Mouse (Mus musculus): Measurements from ENCODE around the gene AI661453. TPM values are rescaled to one million over a fixed set of nuclear protein-coding genes. Genes with fewer than 3 reads are reported as not detected.
A peak's percentile ranks its signal among the peaks of the same experiment; 100 is the strongest.

The AI661453 gene
- polyA plus RNA-seq, 1 experiment from 2014 or later, result 2.8 TPM

DNA sequence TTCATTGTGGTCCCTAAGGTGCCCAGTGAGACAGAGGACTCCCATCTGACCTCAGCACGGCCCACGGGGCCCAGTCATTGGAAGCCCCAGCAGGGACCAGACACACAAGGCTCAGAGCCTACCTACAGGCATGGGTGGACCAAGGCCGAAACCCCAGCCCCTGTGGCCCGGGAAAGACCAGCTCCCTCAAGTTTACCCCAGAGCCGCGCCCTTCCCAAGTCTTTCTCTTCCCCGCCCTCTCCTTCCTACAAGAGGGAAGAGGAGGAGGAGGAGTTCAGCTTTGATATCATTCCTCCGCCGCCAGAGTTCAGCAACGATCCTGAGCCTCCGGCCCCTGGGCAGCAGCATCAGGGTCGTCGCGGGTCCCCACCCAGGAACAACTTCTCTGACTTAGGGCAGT lies 31.6 kb downstream of the AI661453 start:
- no peak overlapping the region for H3K4me3 ChIP-seq (ENCODE audit: low read depth, low read length)
- H3K4me1 ChIP-seq (ENCODE audit: insufficient read depth, low read depth, low read length), result no peaks in the 10 kb centered on the region; the same call in 1 of the 2 replicates
- no peak overlapping the region for H3K27ac ChIP-seq (ENCODE audit: low read length)
- no peaks in the 10 kb centered on the region for H3K9me3 ChIP-seq (ENCODE audit: low read length)
- 0 out of 2 replicates have a peak overlapping the region, but pooled peaks have one; percentile 1 for H3K4me2 ChIP-seq (replicated peaks; ENCODE audit: low read depth, low read length)
- ATAC-seq, result no peak
- no peak overlapping the region for H3K9ac ChIP-seq (replicated peaks; ENCODE audit: low read depth)
- WGBS, result 36% methylated on average over 13 of the region's 14 CpGs
- no peak for DNase-seq (ENCODE audit: low spot score)
- TF ChIP-seq CTCF (IDR thresholded peaks at IDR 0.05) (no peak), EP300 (IDR thresholded peaks at IDR 0.05) (no peak)
- H3K36me3 ChIP-seq (ENCODE audit: insufficient read depth, low read length), result no peaks in the 10 kb centered on the region
- H3K27me3 ChIP-seq (replicated peaks; ENCODE audit: insufficient read depth, low read length), result no peaks in the 10 kb centered on the region

- TF ChIP-seq CTCF (IDR thresholded peaks at IDR 0.05) (peak; percentile 39; the same call in 1 of the 2 replicates), EP300 (IDR thresholded peaks at IDR 0.05) (no peak)
- Histone ChIP-seq H3K4me2 (replicated peaks; ENCODE audit: low read depth, low read length) (0 out of 2 replicates have a peak overlapping the region, but pooled peaks have one; percentile 1), H3K4me1 (ENCODE audit: insufficient read depth, low read depth, low read length) (no peaks in the 10 kb centered on the region; the same call in 1 of the 2 replicates), H3K9ac (replicated peaks; ENCODE audit: low read depth) (no peak overlapping the region), H3K4me3 (ENCODE audit: low read depth, low read length) (no peak overlapping the region), H3K9me3 (ENCODE audit: low read length) (no peaks in the 10 kb centered on the region), H3K27me3 (replicated peaks; ENCODE audit: insufficient read depth, low read length) (no peaks in the 10 kb centered on the region), H3K27ac (ENCODE audit: low read length) (no peak overlapping the region), H3K36me3 (ENCODE audit: insufficient read depth, low read length) (no peaks in the 10 kb centered on the region)
- no peak for ATAC-seq
- 26% methylated on average over 34 of the region's 34 CpGs for WGBS
- no peak for DNase-seq (ENCODE audit: low spot score)
Measured at GRCm38 (mm10) chr17:47468466-47468865, 32.1 kb downstream of the AI661453 start.

GRCm38 (mm10) chr17:47469642-47470041 lies 33.2 kb downstream of the AI661453 start:
- Histone ChIP-seq H3K9ac (replicated peaks; ENCODE audit: low read depth) (no peak overlapping the region), H3K9me3 (ENCODE audit: low read length) (no peaks in the 10 kb centered on the region), H3K4me1 (ENCODE audit: insufficient read depth, low read depth, low read length) (no peaks in the 10 kb centered on the region; the same call in 1 of the 2 replicates), H3K4me3 (ENCODE audit: low read depth, low read length) (no peak overlapping the region), H3K36me3 (ENCODE audit: insufficient read depth, low read length) (no peaks in the 10 kb centered on the region), H3K27ac (ENCODE audit: low read length) (no peak overlapping the region), H3K4me2 (replicated peaks; ENCODE audit: low read depth, low read length) (no peak overlapping the region), H3K27me3 (replicated peaks; ENCODE audit: insufficient read depth, low read length) (no peaks in the 10 kb centered on the region)
- DNase-seq (ENCODE audit: low spot score) (no peak), ATAC-seq (no peak)
- 89% methylated on average over 4 of the region's 4 CpGs for WGBS
- TF ChIP-seq EP300 (IDR thresholded peaks at IDR 0.05) (no peak), CTCF (IDR thresholded peaks at IDR 0.05) (no peak)

DNA sequence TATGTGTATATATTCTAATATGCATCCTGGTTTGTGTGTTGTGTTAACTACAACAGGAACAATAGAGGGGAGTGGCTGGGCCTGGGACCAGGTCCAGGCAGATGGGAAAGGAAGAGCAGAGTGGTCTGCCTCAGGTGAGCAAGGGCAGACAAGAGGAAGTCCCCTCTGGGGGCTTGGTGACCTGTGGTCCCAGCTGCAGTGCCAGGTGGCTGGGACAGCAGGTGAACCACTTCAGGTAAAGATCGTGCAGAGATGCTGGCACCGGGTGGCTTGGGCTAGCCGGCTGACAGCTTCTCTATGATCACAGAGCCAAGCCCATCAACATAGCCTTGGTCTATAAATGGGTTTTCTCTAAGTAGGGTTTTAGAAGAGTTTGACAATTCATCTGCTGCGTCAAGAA lies 33.7 kb downstream of the AI661453 start:
- Histone ChIP-seq H3K9ac (replicated peaks; ENCODE audit: low read depth) (no peak overlapping the region), H3K4me3 (ENCODE audit: low read depth, low read length) (no peak overlapping the region), H3K27ac (ENCODE audit: low read length) (no peak overlapping the region), H3K36me3 (ENCODE audit: insufficient read depth, low read length) (no peaks in the 10 kb centered on the region), H3K4me2 (replicated peaks; ENCODE audit: low read depth, low read length) (no peak overlapping the region), H3K4me1 (ENCODE audit: insufficient read depth, low read depth, low read length) (no peaks in the 10 kb centered on the region; the same call in 1 of the 2 replicates), H3K9me3 (ENCODE audit: low read length) (no peaks in the 10 kb centered on the region), H3K27me3 (replicated peaks; ENCODE audit: insufficient read depth, low read length) (no peaks in the 10 kb centered on the region)
- TF ChIP-seq CTCF (IDR thresholded peaks at IDR 0.05) (no peak), EP300 (IDR thresholded peaks at IDR 0.05) (no peak)
- DNase-seq (ENCODE audit: low spot score), result no peak
- no peak for ATAC-seq
- 67% methylated on average over 4 of the region's 4 CpGs for WGBS

DNA sequence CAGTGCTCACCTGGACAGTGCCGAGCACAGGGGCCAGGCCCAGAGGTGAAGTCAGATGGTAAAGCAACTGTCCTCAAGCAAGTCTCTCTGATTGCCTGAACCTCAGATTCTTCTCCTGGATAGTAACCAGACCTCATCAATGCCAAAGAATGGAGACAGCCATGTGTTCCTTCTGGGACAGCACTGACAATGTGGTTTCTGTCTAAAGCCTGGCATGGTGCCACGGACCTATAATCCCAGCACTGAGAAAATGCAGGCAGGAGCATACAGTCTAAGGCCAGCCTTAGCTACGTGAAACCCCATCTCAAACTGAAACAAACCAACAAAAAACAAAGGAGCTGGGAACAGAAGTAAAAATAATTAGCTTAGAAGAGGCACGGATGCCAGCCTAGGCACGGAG lies 34.3 kb downstream of the AI661453 start:
- Histone ChIP-seq H3K36me3 (ENCODE audit: insufficient read depth, low read length) (no peaks in the 10 kb centered on the region), H3K27me3 (replicated peaks; ENCODE audit: insufficient read depth, low read length) (no peaks in the 10 kb centered on the region), H3K9me3 (ENCODE audit: low read length) (no peaks in the 10 kb centered on the region), H3K27ac (ENCODE audit: low read length) (no peak overlapping the region), H3K4me1 (ENCODE audit: insufficient read depth, low read depth, low read length) (no peaks in the 10 kb centered on the region; the same call in 1 of the 2 replicates), H3K9ac (replicated peaks; ENCODE audit: low read depth) (no peak overlapping the region), H3K4me3 (ENCODE audit: low read depth, low read length) (no peak overlapping the region), H3K4me2 (replicated peaks; ENCODE audit: low read depth, low read length) (no peak overlapping the region)
- TF ChIP-seq CTCF (IDR thresholded peaks at IDR 0.05) (no peak), EP300 (IDR thresholded peaks at IDR 0.05) (no peak)
- DNase-seq (ENCODE audit: low spot score) (no peak), ATAC-seq (no peak)
- WGBS, result 72% methylated on average over 5 of the region's 5 CpGs

GRCm38 (mm10) chr17:47472435-47473350 lies 36.3 kb downstream of the AI661453 start:
- Histone ChIP-seq H3K4me3 (ENCODE audit: low read depth, low read length) (no peak overlapping the region), H3K27ac (ENCODE audit: low read length) (no peak overlapping the region)
- TF ChIP-seq EP300 (IDR thresholded peaks at IDR 0.05) (peak; percentile 47), CTCF (IDR thresholded peaks at IDR 0.05) (no peak)

More at GRCm38 (mm10) chr17:47472435-47473350, 36.3 kb downstream of the AI661453 start:
- DNase-seq (ENCODE audit: low spot score) (peak; percentile 69), ATAC-seq (peak; percentile 39)
- H3K27me3 ChIP-seq (replicated peaks; ENCODE audit: insufficient read depth, low read length), result no peaks in the 10 kb centered on the region
- no peaks in the 10 kb centered on the region for H3K9me3 ChIP-seq (ENCODE audit: low read length)
- no peak overlapping the region for H3K9ac ChIP-seq (replicated peaks; ENCODE audit: low read depth)
- no peaks in the 10 kb centered on the region for H3K36me3 ChIP-seq (ENCODE audit: insufficient read depth, low read length)
- H3K4me1 ChIP-seq (ENCODE audit: insufficient read depth, low read depth, low read length), result no peaks in the 10 kb centered on the region; the same call in 1 of the 2 replicates
- no peak overlapping the region for H3K4me2 ChIP-seq (replicated peaks; ENCODE audit: low read depth, low read length)
- 26% methylated on average over 15 of the region's 15 CpGs for WGBS

Measured in lung, postnatal 0 days (tissue).